Mouse (Mus musculus) megakaryocyte, embryonic 14.5 days (primary cell): ENCODE data around the gene Ldha.

Source experiments
- FLI1 ChIP-seq: IDR thresholded peaks from 2 replicates; pipeline ENCODE4 v1.6.1; 2012; ENCODE audit warnings: low read length, inconsistent platforms, mixed read lengths
- GATA1 ChIP-seq: IDR thresholded peaks from 3 replicates; pipeline ENCODE4 v1.6.1; 2012; ENCODE audit warnings: mixed read lengths, low read length, inconsistent platforms, borderline replicate concordance

DNA sequence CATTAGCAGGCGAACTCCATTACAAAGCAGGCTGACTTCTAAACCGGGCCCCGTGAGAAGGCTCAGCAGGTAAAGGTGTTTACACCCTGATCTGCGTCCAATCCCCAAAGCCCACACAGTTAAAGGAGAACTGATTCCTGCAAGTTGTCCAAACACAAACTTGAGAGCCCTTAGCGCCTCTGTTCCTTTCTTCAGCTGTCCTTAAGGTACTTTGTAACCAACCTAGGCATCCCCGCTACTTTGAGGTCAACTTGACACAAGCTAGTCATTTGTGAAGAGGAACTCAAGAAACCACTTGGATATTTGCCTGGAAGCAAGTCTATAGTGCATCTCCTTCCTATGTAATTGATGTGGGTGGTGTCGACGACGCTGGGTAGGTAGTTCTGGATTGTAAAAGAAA lies 16.2 kb downstream of the Ldha start:
- TF ChIP-seq GATA1 (no peak), FLI1 (no peak)
